Mouse (Mus musculus) lung, embryonic 14.5 days (tissue): ENCODE measurements around the gene Ttc28. TPM values are rescaled to one million over a fixed set of nuclear protein-coding genes. Genes with fewer than 3 reads are reported as not detected.

ENCODE experiments used
- ATAC-seq: fragments of 200-750 bp; cut with Nextera tagmentation; 2 replicates; pipeline ENCODE4 v1.8.0; 2017; ENCODE audit warnings: mild to moderate bottlenecking, moderate TSS enrichment, moderate library complexity; ENCODE audit not compliant: insufficient read depth
- DNase-seq: peaks from one replicate; pipeline ENCODE4 v3.0.0-alpha.2; 2015
- H3K27ac ChIP-seq: fragments of 300-500 bp; sonication (generic); 2 replicates; pipeline ENCODE4 v1.5.1; 2014; ENCODE audit warnings: low read depth, mild to moderate bottlenecking, moderate library complexity
- H3K27me3 ChIP-seq: fragments of 300-500 bp; sonication (generic); 2 replicates; pipeline ENCODE4 v1.6.1; 2014; ENCODE audit warnings: low read length, control low read depth; ENCODE audit not compliant: insufficient read depth
- H3K36me3 ChIP-seq: fragments of 300-500 bp; sonication (generic); 2 replicates; pipeline ENCODE4 v1.6.1; 2014; ENCODE audit warnings: control low read depth; ENCODE audit not compliant: insufficient read depth
- H3K4me1 ChIP-seq: fragments of 300-500 bp; sonication (generic); 2 replicates; pipeline ENCODE4 v1.6.1; 2014; ENCODE audit warnings: antibody characterized with exemption, control low read depth; ENCODE audit not compliant: insufficient read depth
- H3K4me2 ChIP-seq: fragments of 300-500 bp; sonication (generic); 2 replicates; pipeline ENCODE4 v1.6.1; 2014; ENCODE audit warnings: mild to moderate bottlenecking
- H3K4me3 ChIP-seq: fragments of 300-500 bp; sonication (generic); 2 replicates; pipeline ENCODE4 v1.5.1; 2014; ENCODE audit warnings: low read depth, low read length
- H3K9ac ChIP-seq: fragments of 300-500 bp; sonication (generic); 2 replicates; pipeline ENCODE4 v1.6.1; 2014
- H3K9me3 ChIP-seq: fragments of 300-500 bp; sonication (generic); 2 replicates; pipeline ENCODE4 v1.6.1; 2016; ENCODE audit warnings: low read depth, low read length, control low read depth
- CTCF ChIP-seq: IDR thresholded peaks from 2 replicates; pipeline ENCODE4 v1.5.1; 2016; ENCODE audit warnings: antibody characterized with exemption, low read depth
- WGBS: fragments of 180-500 bp; shearing (Covaris S2); extraction: QIAGEN DNeasy Blood & Tissue Kit; methylation state at CpG from one replicate; pipeline ENCODE4 v1.1.7; 2014; 5-methylcytosine and 5-hydroxymethylcytosine counted together
- polyA plus RNA-seq: library from polyadenylated mRNA; unstranded; fragments of >200 nt; fragmentation: Nextera tagmentation; extraction: Ambion mirVana; gene quantifications from 2 replicates; pipeline ENCODE4 v1.2.1, GENCODE M21; 2014

Ttc28 gene
- polyA plus RNA-seq, 1 experiment from 2014 or later, result 15.2 TPM

- H3K9me3 ChIP-seq, result no peaks in the 10 kb centered on the region
- WGBS, result 47% methylated on average over 7 of the region's 7 CpGs
- H3K4me1 ChIP-seq, result peaks cover 17% of the 10 kb centered on the region; the same call in 1 of the 2 replicates
- TF ChIP-seq CTCF, result no peak
- H3K4me3 ChIP-seq, result no peak overlapping the region
- no peaks in the 10 kb centered on the region for H3K27me3 ChIP-seq
- H3K27ac ChIP-seq, result no peak overlapping the region
- no peak overlapping the region for H3K9ac ChIP-seq
- ATAC-seq (0 out of 2 replicates have a peak, but pooled peaks have one; percentile 32), DNase-seq (no peak)
- no peak overlapping the region for H3K4me2 ChIP-seq
- no peaks in the 10 kb centered on the region for H3K36me3 ChIP-seq
Measured at GRCm38 (mm10) chr5:111057084-111057483, 177.5 kb downstream of the Ttc28 start.

GRCm38 (mm10) chr5:111058401-111059139 lies 179.0 kb downstream of the Ttc28 start:
- DNase-seq (no peak), ATAC-seq (0 out of 2 replicates have a peak, but pooled peaks have one; percentile 18)
- peaks cover 17% of the 10 kb centered on the region; the same call in 1 of the 2 replicates for H3K4me1 ChIP-seq

GRCm38 (mm10) chr5:111059140-111059921 lies 179.7 kb downstream of the Ttc28 start:
- no peak for DNase-seq
- peaks cover 13% of the 10 kb centered on the region; the same call in 1 of the 2 replicates for H3K4me1 ChIP-seq
- no peak for ATAC-seq
- H3K36me3 ChIP-seq, result no peaks in the 10 kb centered on the region
- no peaks in the 10 kb centered on the region for H3K9me3 ChIP-seq
- no peak overlapping the region for H3K27ac ChIP-seq
- WGBS, result 76% methylated on average over 11 of the region's 11 CpGs
- no peak for TF ChIP-seq CTCF
- no peak overlapping the region for H3K9ac ChIP-seq
- H3K4me3 ChIP-seq, result no peak overlapping the region
- H3K4me2 ChIP-seq, result no peak overlapping the region
- no peaks in the 10 kb centered on the region for H3K27me3 ChIP-seq

More at GRCm38 (mm10) chr5:111058401-111059139, 179.0 kb downstream of the Ttc28 start:
- WGBS, result 52% methylated on average over 22 of the region's 22 CpGs
- H3K36me3 ChIP-seq, result no peaks in the 10 kb centered on the region
- H3K4me2 ChIP-seq, result no peak overlapping the region
- H3K27ac ChIP-seq, result no peak overlapping the region
- TF ChIP-seq CTCF, result no peak
- H3K27me3 ChIP-seq, result no peaks in the 10 kb centered on the region
- H3K9ac ChIP-seq, result no peak overlapping the region
- no peaks in the 10 kb centered on the region for H3K9me3 ChIP-seq
- no peak overlapping the region for H3K4me3 ChIP-seq

DNA sequence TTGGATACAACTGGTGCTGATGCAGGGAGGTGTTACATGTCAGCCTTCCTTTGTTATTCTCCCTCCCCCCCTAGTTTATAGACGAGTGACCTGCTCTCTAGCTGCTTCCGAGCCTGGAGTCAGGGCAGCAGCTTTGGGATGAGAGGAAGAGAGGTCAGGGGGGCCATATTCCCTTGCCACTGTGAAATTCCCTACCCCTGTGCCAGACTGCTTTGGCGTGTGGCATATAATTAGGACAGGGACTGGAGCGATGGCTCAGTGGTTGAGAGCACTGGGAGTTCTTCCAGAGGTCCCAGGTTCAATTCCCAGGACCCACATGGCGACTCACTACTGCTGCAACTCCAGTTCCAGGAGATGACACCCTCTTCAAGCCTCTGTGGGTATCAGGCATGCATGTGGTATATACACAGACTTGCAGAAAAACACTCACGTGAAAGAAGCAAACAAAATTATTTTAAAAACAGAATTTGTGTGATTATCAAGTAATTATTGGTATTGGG lies 180.7 kb downstream of the Ttc28 start:
- WGBS, result 71% methylated on average over 6 of the region's 6 CpGs
- no peak for DNase-seq

GRCm38 (mm10) chr5:111063155-111063554 lies 183.6 kb downstream of the Ttc28 start:
- H3K4me3 ChIP-seq, result no peak overlapping the region
- DNase-seq (no peak), ATAC-seq (no peak)
- H3K4me2 ChIP-seq, result no peak overlapping the region
- no peak overlapping the region for H3K27ac ChIP-seq
- WGBS, result 85% methylated on average over 3 of the region's 3 CpGs
- H3K36me3 ChIP-seq, result no peaks in the 10 kb centered on the region
- H3K4me1 ChIP-seq, result no peaks in the 10 kb centered on the region
- H3K9ac ChIP-seq, result no peak overlapping the region
- no peaks in the 10 kb centered on the region for H3K27me3 ChIP-seq
- no peaks in the 10 kb centered on the region for H3K9me3 ChIP-seq
- TF ChIP-seq CTCF, result no peak

More for the DNA sequence above, 180.7 kb downstream of the Ttc28 start:
- Histone ChIP-seq H3K9ac (no peak overlapping the region), H3K4me1 (peaks cover 5% of the 10 kb centered on the region; the same call in 1 of the 2 replicates), H3K4me2 (no peak overlapping the region), H3K9me3 (no peaks in the 10 kb centered on the region), H3K36me3 (no peaks in the 10 kb centered on the region), H3K27ac (no peak overlapping the region), H3K4me3 (no peak overlapping the region), H3K27me3 (no peaks in the 10 kb centered on the region)
- no peak for TF ChIP-seq CTCF
- ATAC-seq, result no peak

DNA sequence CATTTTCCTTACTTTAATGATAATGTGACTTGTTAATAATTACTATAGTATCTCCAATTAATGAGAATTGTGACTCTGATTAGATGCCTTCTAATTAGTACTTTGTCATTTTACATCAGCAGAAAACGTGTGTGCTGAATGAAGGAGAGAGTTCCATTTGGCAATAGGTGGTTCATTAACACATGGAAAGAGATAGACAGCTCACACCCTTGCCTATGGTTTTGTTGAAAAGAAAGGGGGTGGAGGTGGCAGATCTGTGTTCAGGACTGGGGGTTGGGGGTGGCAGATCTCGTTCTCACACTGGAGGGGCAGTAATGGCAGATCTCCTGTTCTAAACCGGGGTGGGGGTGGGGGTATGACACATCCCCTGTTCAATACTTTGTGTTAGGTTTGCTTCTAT lies 184.4 kb downstream of the Ttc28 start:
- DNase-seq, result no peak

DNA sequence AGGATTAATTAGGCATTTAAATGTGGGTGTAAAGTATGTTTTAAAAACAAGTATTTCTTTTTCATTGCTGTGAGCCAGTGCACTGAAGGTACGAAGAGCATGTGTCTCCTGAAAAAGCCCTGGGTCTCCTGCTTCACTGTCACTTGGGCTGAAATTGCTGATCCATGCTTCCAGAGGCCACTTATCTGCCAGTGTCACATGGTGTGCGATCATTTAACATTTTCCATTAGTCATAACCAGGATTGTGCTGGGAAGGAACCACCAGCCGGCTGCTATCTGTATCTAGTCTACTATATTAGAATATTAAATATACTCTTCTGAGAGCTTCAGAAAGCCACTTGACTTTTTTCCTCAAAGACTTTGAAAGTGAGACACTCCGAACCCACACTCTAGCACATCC lies 186.2 kb downstream of the Ttc28 start:
- Histone ChIP-seq H3K27me3 (no peaks in the 10 kb centered on the region), H3K9ac (no peak overlapping the region), H3K9me3 (no peaks in the 10 kb centered on the region), H3K27ac (no peak overlapping the region), H3K4me1 (no peaks in the 10 kb centered on the region), H3K36me3 (no peaks in the 10 kb centered on the region), H3K4me2 (no peak overlapping the region), H3K4me3 (no peak overlapping the region)
- no peak for ATAC-seq
- TF ChIP-seq CTCF, result no peak
- no peak for DNase-seq
- 68% methylated on average over 4 of the region's 4 CpGs for WGBS

More for the DNA sequence above, 184.4 kb downstream of the Ttc28 start:
- Histone ChIP-seq H3K4me3 (no peak overlapping the region), H3K36me3 (no peaks in the 10 kb centered on the region), H3K27me3 (no peaks in the 10 kb centered on the region), H3K4me2 (no peak overlapping the region), H3K27ac (no peak overlapping the region), H3K4me1 (no peaks in the 10 kb centered on the region), H3K9ac (no peak overlapping the region), H3K9me3 (no peaks in the 10 kb centered on the region)
- 79% methylated on average over 3 of the region's 3 CpGs for WGBS
- no peak for ATAC-seq
- TF ChIP-seq CTCF, result no peak
